Mouse (Mus musculus) layer of hippocampus, adult 11-12 months (tissue): ENCODE results near the gene Nhsl1.
"Not testable (repeated sequence)": the region's sequence is repeated elsewhere in the genome, so short reads cannot be mapped to it uniquely, and the experiment has no call there.

Experiments used
- DNase-seq: peaks from one replicate; pipeline ENCODE4 v3.0.0; 2022; ENCODE audit warnings: low spot score

Nhsl1 gene

GRCm38 (mm10) chr10:18528475-18528874 lies 209.7 kb downstream of the Nhsl1 start:
- peak; percentile 62 for DNase-seq

- no peak for DNase-seq
These were observed 210.4 kb downstream of the Nhsl1 start for GRCm38 (mm10) chr10:18529177-18529576.

- no peak for DNase-seq
These were observed 211.4 kb downstream of the Nhsl1 start for GRCm38 (mm10) chr10:18530161-18530560.

- no peak for DNase-seq
These were observed 213.5 kb downstream of the Nhsl1 start for GRCm38 (mm10) chr10:18532293-18532692.

GRCm38 (mm10) chr10:18536889-18537288 lies 218.1 kb downstream of the Nhsl1 start:
- DNase-seq, result no peak

GRCm38 (mm10) chr10:18545309-18545708 lies 226.5 kb downstream of the Nhsl1 start:
- no peak for DNase-seq

GRCm38 (mm10) chr10:18545813-18546235 lies 227.0 kb downstream of the Nhsl1 start, which contains the start of gene Hebp2:
Gene Hebp2 (minus strand): TSS chr10:18546076.
- peak; percentile 60 for DNase-seq

- no peak for DNase-seq
These were observed 228.6 kb downstream of the Nhsl1 start for GRCm38 (mm10) chr10:18547381-18547780.

- DNase-seq, result no peak
These were observed 230.8 kb downstream of the Nhsl1 start for GRCm38 (mm10) chr10:18549321-18550216.

GRCm38 (mm10) chr10:18559076-18559475 lies 240.3 kb downstream of the Nhsl1 start:
- DNase-seq, result not testable (repeated sequence)

- no peak for DNase-seq
These were observed 242.7 kb downstream of the Nhsl1 start for GRCm38 (mm10) chr10:18561445-18561844.

GRCm38 (mm10) chr10:18562940-18563339 lies 244.2 kb downstream of the Nhsl1 start:
- peak; percentile 60 for DNase-seq

GRCm38 (mm10) chr10:18572581-18572980 lies 253.8 kb downstream of the Nhsl1 start:
- DNase-seq, result no peak
